Mouse (Mus musculus) stomach, embryonic 16.5 days (tissue): ENCODE results near the gene Izumo4. TPM values are rescaled to one million over a fixed set of nuclear protein-coding genes. Genes with fewer than 3 reads are reported as not detected.

Experiments
- ATAC-seq: fragments of 200-750 bp; cut with Nextera tagmentation; 2 replicates; pipeline ENCODE4 v1.8.0; 2017; ENCODE audit warnings: moderate number of reproducible peaks, moderate TSS enrichment; ENCODE audit not compliant: insufficient read depth, low FRiP score
- H3K27ac ChIP-seq: fragments of 300-500 bp; sonication (generic); 2 replicates; pipeline ENCODE4 v1.5.1; 2014; ENCODE audit warnings: low read length
- H3K27me3 ChIP-seq: fragments of 300-500 bp; sonication (generic); 2 replicates; pipeline ENCODE4 v1.6.1; 2014; ENCODE audit warnings: low read length, control low read depth, mixed read lengths; ENCODE audit not compliant: control insufficient read depth, insufficient read depth
- H3K36me3 ChIP-seq: fragments of 300-500 bp; sonication (generic); 2 replicates; pipeline ENCODE4 v1.6.1; 2014; ENCODE audit warnings: low read length; ENCODE audit not compliant: control insufficient read depth, insufficient read depth
- H3K4me1 ChIP-seq: fragments of 300-500 bp; sonication (generic); 2 replicates; pipeline ENCODE4 v1.6.1; 2014; ENCODE audit warnings: low read length, control low read depth, mixed read lengths; ENCODE audit not compliant: control insufficient read depth, insufficient read depth
- H3K4me2 ChIP-seq: fragments of 300-500 bp; sonication (generic); 2 replicates; pipeline ENCODE4 v1.6.1; 2014; ENCODE audit warnings: low read depth, low read length, mixed read lengths
- H3K4me3 ChIP-seq: fragments of 300-500 bp; sonication (generic); replicated peaks from 2 replicates; pipeline ENCODE4 v1.5.1; 2014; ENCODE audit warnings: mild to moderate bottlenecking, low read length
- H3K9ac ChIP-seq: fragments of 300-500 bp; sonication (generic); 2 replicates; pipeline ENCODE4 v1.6.1; 2014; ENCODE audit warnings: low read length
- H3K9me3 ChIP-seq: fragments of 300-500 bp; sonication (generic); replicated peaks from 2 replicates; pipeline ENCODE4 v1.6.1; 2016; ENCODE audit warnings: low read length, control low read depth; ENCODE audit not compliant: control insufficient read depth
- whole genome bisulfite sequencing: fragments of 180-500 bp; shearing (Covaris S2); extraction: QIAGEN DNeasy Blood & Tissue Kit; methylation state at CpG from one replicate; pipeline ENCODE4 v1.1.7; 2014; 5-methylcytosine and 5-hydroxymethylcytosine counted together
- polyA plus RNA-seq: library from polyadenylated mRNA; unstranded; fragments of >200 nt; fragmentation: Nextera tagmentation; extraction: Ambion mirVana; gene quantifications from 2 replicates; pipeline ENCODE4 v1.2.1, GENCODE M21; 2015

Gene Izumo4
- polyA plus RNA-seq, 1 experiment from 2014 or later = 28.7 TPM

DNA sequence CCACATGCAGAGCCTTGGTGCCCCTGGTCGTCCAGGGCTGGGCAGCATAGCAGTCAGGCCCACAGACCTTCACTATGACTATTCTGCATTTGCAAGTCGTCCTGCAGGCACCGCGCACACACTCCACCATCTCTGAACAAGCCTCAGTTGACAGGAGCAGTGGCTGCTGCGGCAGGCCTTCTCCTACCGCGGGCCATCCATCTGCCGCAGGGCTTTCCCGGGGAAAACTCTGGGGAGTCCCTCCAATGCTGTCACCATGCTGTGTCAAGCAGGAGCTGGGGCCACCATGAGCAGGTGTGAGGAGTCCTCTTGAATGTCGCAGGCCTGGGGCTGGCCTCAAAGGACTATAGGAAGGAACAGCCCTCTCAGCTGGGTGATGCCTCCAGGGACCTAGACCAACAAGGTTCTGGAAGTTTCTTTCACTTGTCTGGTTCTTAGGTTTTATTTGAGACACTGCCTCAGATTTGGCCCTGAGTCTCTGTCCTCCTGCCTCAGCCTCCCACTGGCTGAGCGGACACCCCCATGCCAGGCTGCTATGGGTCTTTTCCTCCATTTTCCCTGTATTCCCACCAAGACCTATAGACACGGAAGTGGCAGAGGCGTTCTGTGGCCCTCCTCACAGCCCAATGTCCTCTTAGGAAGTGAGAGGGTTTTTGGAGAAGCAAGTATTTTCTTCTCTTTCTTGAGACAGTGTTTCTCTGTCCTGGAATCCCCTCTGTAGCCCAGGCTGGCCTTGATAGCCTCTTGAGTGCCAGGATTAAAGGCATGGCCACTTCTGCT is 7.6 kb upstream of the Izumo4 start:
- H3K4me2 ChIP-seq = no peak overlapping the region
- peaks cover 6% of the 10 kb centered on the region; the same call in 1 of the 2 replicates for H3K36me3 ChIP-seq
- peak overlapping the region; percentile 57; the same call in 1 of the 2 replicates for H3K27ac ChIP-seq
- peaks cover 18% of the 10 kb centered on the region for H3K4me1 ChIP-seq
- WGBS = 87% methylated on average over 13 of the region's 13 CpGs
- H3K27me3 ChIP-seq = no peaks in the 10 kb centered on the region
- no peak overlapping the region for H3K4me3 ChIP-seq
- ATAC-seq = no peak
- no peak overlapping the region for H3K9ac ChIP-seq
- H3K9me3 ChIP-seq = no peaks in the 10 kb centered on the region

DNA sequence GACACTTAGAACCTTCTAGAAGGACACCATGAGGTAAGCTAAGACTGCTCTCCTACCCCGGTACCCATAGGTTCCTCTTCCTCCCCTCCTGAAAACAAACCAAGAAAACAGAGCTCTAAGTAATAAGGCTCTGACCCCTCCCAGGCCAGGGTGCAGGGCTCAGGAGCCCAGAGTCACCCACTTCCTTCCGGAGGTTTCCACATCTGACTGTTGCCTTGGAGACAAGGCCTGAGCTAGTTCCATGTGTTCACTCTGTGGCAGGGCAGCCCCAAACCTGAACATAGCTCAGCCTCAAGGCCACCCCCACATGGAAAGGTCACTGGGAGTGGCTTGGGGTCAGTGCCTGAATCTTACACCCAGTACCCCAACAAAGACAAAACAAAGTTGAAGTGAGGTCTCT is 6.8 kb upstream of the Izumo4 start:
- H3K27ac ChIP-seq = peak overlapping the region; percentile 57; the same call in 1 of the 2 replicates
- no peaks in the 10 kb centered on the region for H3K9me3 ChIP-seq
- H3K9ac ChIP-seq = no peak overlapping the region
- no peaks in the 10 kb centered on the region for H3K36me3 ChIP-seq
- 59% methylated on average over 2 of the region's 2 CpGs for WGBS
- 0 out of 2 replicates have a peak overlapping the region, but pooled peaks have one; percentile 9 for H3K4me2 ChIP-seq
- no peaks in the 10 kb centered on the region for H3K27me3 ChIP-seq
- ATAC-seq = no peak
- H3K4me3 ChIP-seq = no peak overlapping the region
- H3K4me1 ChIP-seq = peaks cover 18% of the 10 kb centered on the region

- H3K4me1 ChIP-seq = peaks cover 24% of the 10 kb centered on the region
- no peak overlapping the region for H3K4me2 ChIP-seq
- no peak for ATAC-seq
- H3K27me3 ChIP-seq = no peaks in the 10 kb centered on the region
- H3K9me3 ChIP-seq = no peaks in the 10 kb centered on the region
- no peak overlapping the region for H3K9ac ChIP-seq
- H3K27ac ChIP-seq = peak overlapping the region; percentile 57
- H3K36me3 ChIP-seq = no peaks in the 10 kb centered on the region
- H3K4me3 ChIP-seq = no peak overlapping the region
- 53% methylated on average over 10 of the region's 10 CpGs for WGBS
Measured at GRCm38 (mm10) chr10:80695801-80696501, 6.0 kb upstream of the Izumo4 start.

DNA sequence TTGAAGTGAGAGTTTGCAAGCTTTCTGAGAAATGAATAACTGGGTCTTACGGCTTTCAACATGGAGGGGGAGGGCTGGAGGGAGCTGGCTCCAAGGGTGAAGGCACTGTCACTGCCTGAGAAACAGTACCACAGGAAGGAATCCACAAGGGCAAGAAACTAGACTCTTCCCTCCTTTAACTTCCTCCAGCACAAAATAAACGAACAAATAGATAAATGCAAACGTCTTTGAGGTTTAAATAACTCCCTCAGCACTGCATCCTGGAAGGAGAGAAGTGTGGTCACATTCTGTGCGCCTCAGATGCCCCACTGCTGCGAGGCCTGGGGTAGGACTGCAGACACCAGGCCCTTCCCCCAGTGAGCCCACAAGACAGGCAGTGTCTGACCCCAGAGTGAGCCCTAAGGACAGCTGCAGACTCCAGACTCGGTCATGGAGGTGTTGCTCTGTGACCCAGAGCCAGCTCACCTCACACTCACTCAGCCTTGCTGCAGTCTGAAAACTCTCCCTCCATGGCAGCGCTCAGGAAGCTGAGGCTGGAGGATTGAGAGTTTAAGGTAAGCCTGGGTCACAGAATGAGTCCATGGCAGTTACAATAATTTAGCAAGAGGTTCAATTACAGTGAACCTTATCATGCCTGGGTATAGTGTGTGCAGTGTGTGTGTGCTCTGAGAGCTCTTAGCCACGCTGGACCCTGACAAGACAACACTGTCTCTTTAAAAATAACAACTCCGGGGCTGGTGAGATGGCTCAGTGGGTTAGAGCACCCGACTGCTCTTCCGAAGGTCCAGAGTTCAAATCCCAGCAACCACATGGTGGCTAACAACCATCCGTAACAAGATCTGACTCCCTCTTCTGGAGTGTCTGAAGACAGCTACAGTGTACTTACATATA is 5.2 kb upstream of the Izumo4 start:
- Histone ChIP-seq H3K36me3 (no peaks in the 10 kb centered on the region), H3K4me2 (0 out of 2 replicates have a peak overlapping the region, but pooled peaks have one; percentile 3), H3K27me3 (no peaks in the 10 kb centered on the region), H3K4me3 (no peak overlapping the region), H3K4me1 (peaks cover 26% of the 10 kb centered on the region), H3K9me3 (no peaks in the 10 kb centered on the region), H3K9ac (peak overlapping the region; percentile 23; the same call in 1 of the 2 replicates), H3K27ac (peak overlapping the region; percentile 57)
- WGBS = 57% methylated on average over 11 of the region's 12 CpGs
- ATAC-seq = no peak

DNA sequence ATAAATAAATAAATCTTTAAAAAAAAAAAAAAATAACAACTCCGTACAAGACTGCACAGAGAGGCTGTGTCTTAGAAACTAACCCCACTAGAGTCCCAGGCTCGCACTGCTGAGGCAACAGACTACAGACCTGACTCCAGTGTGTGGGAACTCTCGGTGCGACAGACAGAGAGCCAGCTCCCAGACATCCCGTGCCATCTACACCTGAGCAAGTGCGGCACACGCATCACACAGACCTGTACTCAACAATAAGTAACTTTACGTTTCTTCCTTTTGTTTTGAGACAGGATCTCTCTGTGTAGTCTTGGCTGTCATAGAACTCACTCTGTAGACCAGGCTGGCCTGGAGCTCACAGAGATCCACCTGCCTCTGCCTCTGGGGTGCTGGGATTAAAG is 4.6 kb upstream of the Izumo4 start:
- H3K27ac ChIP-seq = no peak overlapping the region
- peaks cover 26% of the 10 kb centered on the region for H3K4me1 ChIP-seq
- no peak for ATAC-seq

GRCm38 (mm10) chr10:80697812-80698211 is 4.2 kb upstream of the Izumo4 start:
- 85% methylated on average over 9 of the region's 9 CpGs for WGBS
- no peak overlapping the region for H3K9ac ChIP-seq

More for the DNA sequence above, 4.6 kb upstream of the Izumo4 start:
- 92% methylated on average over 8 of the region's 8 CpGs for WGBS
- Histone ChIP-seq H3K4me2 (no peak overlapping the region), H3K27me3 (no peaks in the 10 kb centered on the region), H3K9ac (no peak overlapping the region), H3K4me3 (no peak overlapping the region), H3K36me3 (no peaks in the 10 kb centered on the region), H3K9me3 (no peaks in the 10 kb centered on the region)

DNA sequence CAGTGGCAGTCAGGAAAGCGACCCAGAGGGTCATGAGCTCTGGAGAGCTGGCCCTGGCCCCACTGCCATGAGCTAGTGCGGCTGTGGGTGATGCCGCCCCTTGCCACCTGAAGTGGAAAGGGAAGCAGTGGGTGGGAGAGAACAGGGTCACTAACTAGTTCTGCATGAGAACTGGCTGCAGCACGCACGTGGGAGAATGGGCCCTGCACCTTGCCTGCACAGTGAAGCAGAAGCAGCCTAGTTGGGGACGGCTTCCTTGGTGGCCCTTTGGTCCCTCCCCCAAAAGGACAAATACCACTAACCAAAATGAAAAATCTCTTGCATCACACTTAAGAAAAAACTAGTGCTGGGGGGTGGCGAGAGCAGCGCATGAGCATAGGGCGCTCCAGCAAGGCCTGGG is 3.4 kb upstream of the Izumo4 start:
- Histone ChIP-seq H3K4me1 (peaks cover 31% of the 10 kb centered on the region), H3K4me2 (no peak overlapping the region), H3K4me3 (no peak overlapping the region), H3K9me3 (no peaks in the 10 kb centered on the region), H3K27me3 (no peaks in the 10 kb centered on the region), H3K27ac (no peak overlapping the region), H3K36me3 (no peaks in the 10 kb centered on the region), H3K9ac (no peak overlapping the region)
- ATAC-seq = no peak
- WGBS = 89% methylated on average over 9 of the region's 9 CpGs

More at GRCm38 (mm10) chr10:80697812-80698211, 4.2 kb upstream of the Izumo4 start:
- Histone ChIP-seq H3K4me3 (no peak overlapping the region), H3K9me3 (no peaks in the 10 kb centered on the region), H3K27ac (no peak overlapping the region), H3K27me3 (no peaks in the 10 kb centered on the region), H3K4me2 (no peak overlapping the region), H3K36me3 (no peaks in the 10 kb centered on the region), H3K4me1 (peaks cover 28% of the 10 kb centered on the region)
- no peak for ATAC-seq

DNA sequence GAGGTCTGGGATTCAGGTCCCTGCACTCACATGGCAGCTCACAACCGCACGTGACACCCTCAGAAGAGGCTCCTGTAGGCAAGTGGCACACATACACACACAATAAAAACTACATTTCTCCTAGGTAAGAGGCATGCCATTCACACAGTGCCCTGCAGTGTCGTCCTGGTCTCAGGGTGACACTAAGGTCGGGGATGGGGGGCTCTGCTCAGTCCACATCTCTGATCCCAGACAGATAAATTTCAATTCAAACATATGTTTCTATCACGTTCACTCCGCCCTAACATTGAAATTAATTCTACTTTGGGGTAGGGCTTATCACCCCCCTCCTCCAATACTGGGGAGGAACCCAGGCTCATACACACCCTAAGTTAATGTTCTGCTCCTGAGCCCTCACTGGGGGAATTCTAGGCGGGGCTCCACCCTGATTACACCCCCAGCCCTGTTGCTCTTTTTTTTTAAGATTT is 1.9 kb upstream of the Izumo4 start:
- Histone ChIP-seq H3K4me1 (peaks cover 34% of the 10 kb centered on the region), H3K27me3 (no peaks in the 10 kb centered on the region), H3K4me3 (no peak overlapping the region; the same call in 1 of the 2 replicates), H3K36me3 (no peaks in the 10 kb centered on the region), H3K9ac (no peak overlapping the region), H3K27ac (no peak overlapping the region), H3K9me3 (no peaks in the 10 kb centered on the region), H3K4me2 (peak overlapping the region; percentile 48)
- 72% methylated on average over 7 of the region's 7 CpGs for WGBS
- no peak for ATAC-seq
